Mouse (Mus musculus): Measurements from ENCODE around the gene Ntan1.
"Not testable (repeated sequence)": the region's sequence is repeated elsewhere in the genome, so short reads cannot be mapped to it uniquely, and the experiment has no call there.

The Ntan1 gene

DNA sequence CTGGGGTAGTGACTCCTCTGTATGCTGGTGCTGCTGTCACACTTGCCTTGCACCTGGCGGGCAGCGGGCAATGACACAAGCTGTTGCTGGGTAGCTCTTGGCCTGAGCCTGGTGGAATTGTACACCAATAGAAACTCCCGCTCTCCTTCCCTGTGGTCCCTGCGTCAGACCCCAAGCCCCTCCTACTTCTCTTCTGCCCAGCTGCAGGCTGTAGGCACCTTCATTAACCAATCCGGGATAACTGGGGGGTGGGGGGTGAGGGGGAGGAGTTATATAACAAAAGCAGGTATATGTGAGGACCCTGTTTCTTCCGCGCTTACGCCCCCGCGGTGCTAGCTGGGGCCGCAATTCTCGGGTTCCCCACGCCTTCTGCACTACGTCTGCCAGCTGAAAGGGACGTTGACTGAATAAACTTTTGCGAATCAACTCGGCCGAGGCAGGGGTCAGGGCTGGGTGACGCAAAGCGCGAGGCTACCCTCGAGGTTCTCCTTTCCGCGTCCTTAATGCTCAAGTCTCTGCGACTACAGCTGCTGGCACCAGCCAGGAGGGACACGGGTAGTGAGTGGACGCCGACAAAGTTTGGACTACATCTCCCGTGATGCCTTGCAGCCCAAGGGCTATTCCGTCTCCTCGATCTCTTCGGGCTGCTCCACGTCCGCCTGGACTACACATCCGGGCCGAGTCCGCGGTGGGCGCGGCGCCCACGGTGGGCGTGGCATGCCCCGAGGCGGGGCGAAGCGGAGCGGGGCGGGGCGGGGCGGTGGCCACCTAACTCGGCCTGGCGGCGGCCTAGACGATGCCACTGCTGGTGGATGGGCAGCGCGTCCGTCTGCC lies at the start of gene Ntan1:
Gene Ntan1 (plus strand): TSS at position 286 of the 834 bp plus-strand sequence.
- DNase-seq (ENCODE audit: low spot score): peak; percentile 95

DNA sequence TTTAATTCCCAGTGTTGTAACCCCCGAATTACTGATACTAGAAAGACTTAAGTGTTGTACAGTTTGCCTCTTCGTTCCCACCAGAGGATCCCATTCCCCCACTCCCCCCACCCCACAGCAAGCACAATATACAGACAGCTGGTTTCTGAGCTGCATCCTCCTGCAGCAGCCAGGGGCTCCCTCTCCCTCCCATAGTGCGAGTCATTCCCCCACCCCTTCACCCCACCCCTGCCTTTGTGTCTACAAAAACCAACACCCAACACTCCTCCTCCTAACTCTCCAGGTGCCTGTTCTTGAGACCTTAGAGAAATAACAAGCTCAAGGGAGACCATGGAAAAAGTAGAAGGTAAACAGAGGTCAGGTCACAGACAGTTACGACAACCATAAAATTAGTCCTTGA lies 47.0 kb upstream of the Ntan1 start:
- not testable (repeated sequence) for DNase-seq (ENCODE audit: low spot score)

DNA sequence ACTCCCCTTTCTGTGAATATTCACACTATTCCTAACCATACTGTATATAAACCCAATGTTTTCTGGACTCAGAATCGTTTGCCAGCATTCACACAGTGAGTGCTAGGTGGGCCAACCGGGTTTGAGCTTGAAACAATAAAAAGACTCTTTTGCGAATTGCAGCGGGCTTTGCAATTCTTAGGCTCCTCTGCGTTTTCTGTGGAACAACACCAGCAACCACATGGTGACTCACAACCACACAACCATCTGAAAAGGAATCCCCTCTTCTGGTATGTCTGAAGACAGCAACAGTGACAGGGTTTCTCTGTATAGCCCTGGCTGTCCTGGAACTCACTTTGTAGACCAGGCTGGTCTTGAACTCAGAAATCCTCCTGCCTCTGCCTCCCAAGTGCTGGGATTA lies 46.6 kb upstream of the Ntan1 start:
- not testable (repeated sequence) for DNase-seq (ENCODE audit: low spot score)

DNA sequence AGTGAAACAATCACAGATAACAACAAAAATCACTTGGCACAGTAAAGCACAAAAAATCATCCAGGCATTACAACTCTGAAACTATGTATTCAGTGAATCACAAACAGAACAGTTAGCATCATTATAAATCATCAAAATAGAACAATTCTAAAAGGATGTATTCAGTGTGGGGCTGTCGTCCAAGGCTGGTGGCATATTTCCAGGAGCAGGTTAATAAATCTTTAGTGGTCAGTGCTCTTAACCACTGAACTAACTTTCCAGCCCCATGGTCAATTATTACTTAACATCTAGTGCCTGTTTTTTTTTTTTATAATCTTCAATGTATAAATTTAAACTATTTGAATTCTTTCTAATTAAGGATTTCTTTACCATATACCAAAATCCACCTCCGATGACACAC lies 44.6 kb upstream of the Ntan1 start:
- DNase-seq (ENCODE audit: low spot score): not testable (repeated sequence)

DNA sequence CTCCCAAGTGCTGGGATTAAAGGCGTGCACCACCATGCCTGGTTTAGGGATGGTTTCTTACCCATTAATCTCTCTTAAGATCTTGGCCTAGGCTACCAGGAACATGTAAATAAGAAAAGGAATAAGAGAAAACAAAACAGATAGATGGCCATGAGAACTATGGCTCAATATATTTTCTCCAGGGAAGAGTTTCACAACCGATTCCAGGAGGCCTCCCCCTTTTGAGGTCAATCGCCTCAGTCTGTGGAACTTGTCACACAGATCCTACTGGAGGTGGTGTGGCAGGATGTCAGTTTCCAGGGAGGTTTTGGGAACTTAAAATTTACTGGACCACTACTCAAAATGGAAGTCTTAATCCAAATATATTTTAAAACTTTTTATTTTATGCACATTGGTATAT lies 44.0 kb upstream of the Ntan1 start:
- not testable (repeated sequence) for DNase-seq (ENCODE audit: low spot score)

DNA sequence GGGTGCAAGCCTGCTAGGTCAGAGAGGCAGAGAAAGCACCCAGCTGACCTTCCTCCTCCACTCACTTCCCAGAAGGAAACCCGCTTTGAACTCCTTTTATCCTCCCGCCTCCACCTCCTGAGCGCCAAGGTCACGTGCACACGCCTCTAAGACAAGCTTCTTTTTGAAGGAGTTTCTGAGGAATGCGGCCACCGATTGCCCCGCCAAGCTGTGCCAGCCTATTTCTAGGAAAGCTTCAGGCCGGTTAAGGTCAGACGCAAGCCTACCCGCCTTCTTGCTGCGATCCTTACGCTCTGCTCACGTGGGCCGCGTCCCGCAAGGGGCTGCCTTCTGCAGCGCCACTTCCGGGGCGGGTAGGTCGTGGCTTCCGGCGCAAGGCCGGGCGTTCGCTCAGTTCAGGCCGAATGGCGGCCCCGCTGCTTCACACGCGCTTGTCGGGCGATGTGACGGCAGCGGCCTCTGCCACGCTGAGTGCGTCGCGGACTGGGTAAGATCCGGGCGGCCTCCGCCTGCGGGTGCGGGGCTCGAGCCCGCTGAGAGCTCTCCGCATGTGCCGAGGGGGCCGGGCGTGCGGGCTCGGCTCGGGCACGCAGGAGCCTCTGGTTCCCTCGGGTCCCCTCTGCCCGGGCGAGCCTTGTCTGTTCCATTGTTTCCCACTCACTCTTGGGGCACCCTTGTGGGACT lies 38.1 kb upstream of the Ntan1 start, which contains the start of gene Rrn3:
Gene Rrn3 (plus strand): TSS at position 356 of the 684 bp plus-strand sequence.
- peak; percentile 89 for DNase-seq (ENCODE audit: low spot score)

DNA sequence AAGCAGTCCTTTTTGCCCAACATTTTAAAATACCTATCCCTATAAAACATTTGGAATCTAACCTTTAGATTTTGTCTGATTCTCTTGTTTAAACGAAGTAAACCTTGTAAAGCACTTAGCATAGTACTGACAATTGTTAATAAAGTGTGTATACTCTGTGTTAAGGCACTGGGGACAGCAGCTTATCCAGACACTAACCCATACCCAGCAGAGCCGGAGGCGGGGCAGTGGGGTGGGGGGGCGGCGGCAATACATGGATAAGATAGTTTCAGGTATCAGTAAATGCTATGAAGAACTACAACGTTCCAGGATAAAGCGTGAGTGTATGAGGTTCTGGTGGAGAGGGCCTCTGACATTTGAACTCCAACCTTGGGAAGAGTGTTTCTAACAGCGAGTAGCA lies 37.4 kb upstream of the Ntan1 start:
- peak; percentile 16 for DNase-seq (ENCODE audit: low spot score)

DNA sequence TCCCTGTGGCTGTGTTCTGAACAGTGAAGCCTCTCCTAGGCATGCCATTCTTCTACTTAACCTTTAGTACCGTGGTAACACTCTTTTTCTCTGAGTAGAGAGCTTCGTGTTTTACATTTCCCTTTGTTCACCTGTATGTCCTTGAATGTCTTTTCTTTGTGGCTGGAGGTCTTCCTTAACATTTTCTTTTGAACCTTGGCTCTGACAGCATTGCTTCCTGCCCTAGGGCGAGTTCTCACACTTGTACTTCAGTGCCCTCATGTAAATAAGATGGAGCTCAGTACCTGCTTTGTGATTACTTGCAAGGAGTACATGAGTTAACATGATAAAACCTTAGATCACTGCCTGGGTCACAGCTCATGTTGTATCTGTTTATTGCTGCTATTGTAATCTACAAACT lies 32.7 kb upstream of the Ntan1 start:
- DNase-seq (ENCODE audit: low spot score): no peak

DNA sequence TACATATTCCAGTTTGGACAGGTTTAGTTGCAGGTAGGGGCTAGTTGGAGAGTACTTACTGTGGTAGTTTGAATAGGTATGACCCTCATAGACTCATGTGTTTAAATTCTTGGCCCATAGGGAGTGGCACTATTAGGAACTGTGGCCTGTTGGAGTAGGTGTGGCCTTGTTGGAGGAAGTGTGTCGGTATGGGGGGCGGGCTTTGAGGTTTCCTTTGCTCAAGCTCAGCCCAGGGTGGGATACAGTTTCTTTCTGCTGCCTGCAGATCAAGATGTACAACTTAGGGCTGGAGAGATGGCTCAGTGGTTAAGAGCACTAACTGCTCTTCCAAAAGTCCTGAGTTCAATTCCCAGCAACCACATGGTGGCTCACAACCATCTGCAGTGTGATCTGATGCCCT lies 25.2 kb upstream of the Ntan1 start:
- DNase-seq (ENCODE audit: low spot score): not testable (repeated sequence)

DNA sequence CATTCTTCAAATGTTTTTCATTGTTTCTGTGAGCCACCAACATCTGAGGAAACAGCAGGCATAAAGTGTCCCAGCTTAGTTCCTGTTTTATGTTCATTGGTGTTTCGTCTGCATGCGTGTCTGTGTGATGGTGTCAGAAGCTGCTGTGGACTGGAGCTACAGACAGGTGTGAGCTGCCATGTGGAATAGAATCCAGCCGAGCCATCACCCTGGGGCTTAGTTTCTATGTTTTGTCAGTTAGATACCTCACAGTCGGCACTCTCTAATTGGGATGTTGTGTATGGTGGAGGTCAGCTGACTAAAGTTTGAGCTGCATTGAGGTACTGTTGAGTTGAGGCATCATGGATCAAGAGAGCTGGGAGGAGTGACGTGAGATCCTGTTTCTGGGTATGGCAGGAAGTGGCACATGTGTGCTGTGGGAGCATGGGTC lies 21.9 kb upstream of the Ntan1 start:
- DNase-seq (ENCODE audit: low spot score): no peak

DNA sequence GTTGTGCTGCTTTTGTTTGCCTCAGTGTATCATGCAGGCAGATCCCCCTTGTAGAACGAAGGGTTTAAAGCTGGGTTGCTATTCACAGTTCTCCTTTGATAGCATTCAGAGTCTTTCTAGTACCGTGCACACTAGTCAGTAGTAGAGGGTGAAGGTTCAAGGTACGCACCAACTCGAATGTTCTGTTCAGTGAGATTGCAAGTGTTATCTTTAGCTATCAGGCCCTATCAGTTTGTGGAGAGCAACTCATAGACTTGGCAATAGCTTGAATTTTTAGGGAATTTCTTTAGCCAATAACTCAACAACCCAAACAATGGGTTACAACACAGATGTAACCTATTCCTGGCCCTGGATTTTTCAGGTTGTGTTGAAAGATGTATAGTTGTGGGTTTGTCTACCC lies 17.4 kb upstream of the Ntan1 start:
- DNase-seq (ENCODE audit: low spot score): no peak

DNA sequence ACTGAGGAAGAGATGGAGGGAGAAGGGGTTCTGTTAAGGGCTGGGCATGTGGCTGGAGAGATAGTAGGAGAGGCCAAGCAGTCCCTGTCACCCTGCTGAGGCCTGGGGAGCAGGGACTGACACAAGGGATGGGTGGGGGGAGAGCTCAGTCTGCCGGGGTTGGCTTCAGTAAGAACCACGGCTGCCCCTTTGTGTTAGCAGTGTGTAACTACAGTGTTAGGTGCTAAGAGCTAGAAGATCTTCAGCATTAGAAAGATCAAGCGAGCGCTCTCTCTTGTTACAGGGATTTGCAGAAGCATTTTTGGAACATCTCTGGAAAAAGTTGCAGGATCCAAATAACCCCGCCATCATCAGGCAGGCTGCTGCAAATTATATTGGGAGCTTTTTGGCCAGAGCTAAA lies 14.0 kb upstream of the Ntan1 start:
- DNase-seq (ENCODE audit: low spot score): no peak

DNA sequence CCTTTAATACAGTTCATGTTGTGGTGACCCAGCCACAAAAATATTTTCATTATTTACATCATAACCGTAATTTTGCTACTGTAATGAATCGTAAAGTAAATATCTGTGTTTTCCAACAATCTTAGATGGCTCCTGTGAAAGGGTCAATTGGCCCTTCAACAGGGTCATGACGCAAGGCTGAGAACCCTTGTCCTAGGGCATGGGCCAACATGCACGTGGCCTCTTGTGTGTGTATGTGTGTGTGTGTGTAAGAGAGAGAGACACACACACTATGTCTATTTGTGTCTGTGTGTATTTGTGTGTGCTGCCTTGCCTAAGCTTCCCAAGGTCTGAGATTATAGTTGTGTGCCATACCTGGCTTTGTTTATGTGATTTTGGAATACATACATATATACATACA lies 11.0 kb upstream of the Ntan1 start:
- DNase-seq (ENCODE audit: low spot score): no peak

DNA sequence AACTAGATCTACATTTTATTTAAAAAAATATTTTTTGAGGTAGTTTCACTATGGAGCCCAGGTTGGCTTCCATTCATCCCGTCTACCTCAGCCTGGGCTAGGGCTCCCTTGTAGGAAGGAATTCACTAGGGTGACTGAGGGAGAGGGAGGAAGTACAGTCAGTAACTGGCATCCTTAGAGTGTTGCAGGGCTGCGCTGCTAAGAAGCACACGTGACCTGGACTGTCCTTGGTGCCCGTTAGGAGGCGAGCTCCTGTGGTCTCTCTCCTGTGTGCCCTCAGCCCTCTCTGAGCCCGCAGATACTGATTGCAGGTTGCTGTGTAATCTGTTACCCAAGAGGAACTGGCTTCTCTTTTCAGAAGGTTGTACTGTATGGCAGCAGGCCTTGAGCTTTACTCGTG lies 10.2 kb upstream of the Ntan1 start:
- DNase-seq (ENCODE audit: low spot score): no peak

DNA sequence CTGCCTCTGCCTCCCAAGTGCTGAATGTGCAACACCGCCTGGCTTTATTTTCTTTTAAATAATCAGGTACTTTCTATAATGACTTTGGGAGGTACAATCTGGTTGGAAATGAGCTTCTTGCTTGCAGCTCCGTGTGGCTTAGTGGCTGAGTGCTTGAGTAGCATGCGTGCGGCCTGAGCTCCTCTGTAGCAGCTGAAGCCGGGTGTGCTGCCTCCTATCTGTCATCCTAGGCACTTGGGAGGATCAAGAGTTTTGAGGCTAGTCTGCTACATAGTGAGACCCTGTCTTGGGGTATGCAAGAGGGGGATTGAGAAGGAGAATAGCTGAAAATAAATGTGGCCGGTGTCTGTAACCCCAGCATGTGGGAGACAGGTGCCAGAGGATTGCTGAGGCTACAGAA lies 6.5 kb upstream of the Ntan1 start:
- DNase-seq (ENCODE audit: low spot score): no peak

DNA sequence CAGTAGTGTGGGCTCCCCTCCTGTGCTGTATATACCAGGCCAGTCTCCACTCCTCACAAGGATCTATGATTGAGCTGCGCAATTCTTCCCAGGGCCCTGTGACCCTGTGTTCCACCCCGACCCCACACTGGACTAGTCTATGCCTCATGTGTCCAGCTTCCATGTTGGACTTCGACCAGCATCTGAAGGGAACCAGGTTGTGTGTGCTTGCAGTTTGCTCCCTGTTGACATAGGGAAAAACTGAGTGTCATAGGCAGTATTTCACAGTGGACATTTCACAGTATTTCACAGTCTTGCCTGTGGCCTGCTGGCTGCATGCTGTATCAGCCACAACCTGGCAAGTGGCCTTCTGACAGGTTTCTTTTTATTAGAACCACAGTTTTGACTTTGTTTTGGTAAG lies 5.4 kb upstream of the Ntan1 start:
- no peak for DNase-seq (ENCODE audit: low spot score)

DNA sequence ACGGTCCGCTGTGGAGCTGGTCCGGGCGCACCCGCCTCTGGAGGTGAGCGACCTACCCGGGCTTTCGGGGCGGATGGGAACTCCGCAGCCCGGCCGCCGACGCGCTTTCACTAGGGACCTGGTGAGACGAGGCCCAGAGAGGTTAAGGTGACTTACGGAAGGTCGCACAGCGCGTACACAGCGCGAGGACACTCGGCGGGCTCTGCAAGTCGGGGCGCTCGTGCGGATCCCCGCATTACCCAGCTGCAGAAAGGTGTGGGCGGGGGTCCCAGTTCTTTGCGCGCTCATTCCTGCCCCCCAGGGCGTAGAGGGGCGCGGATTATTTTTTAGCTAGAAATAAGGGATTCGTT lies 724 bp downstream of the Ntan1 start:
- DNase-seq (ENCODE audit: low spot score): no peak

DNA sequence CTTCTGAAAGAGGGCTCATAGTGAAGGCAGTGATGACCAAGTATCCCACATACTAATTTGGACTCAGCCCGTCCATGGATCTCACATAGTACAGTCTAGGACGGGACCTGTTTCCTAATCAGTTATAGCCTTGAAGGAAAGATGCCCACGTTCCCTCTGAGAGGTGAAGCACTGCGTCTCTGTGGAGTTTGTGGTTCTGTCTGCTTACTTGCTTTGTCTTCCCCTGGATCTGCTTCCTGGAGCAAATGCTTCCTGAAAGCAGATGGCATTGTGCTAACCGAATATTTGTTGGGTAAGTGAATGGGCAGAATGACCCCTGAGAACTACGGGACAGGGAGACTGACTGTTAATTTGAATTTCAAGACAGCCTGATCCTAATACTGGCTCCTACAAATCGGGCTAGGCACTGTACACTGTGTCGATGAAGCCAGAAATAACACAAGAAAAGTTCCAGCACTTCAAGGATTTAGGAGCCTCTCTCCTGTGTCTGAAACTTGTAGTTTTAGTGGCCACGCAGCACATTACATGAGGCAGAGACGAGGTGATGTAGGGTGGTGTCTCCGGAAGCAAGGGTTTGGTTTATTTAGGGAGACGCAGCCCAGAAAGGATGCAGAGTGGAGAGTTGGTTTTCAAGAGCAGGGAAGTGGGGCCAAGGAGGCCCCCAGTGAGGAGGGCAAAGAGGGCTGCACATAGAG lies 1.3 kb downstream of the Ntan1 start:
- DNase-seq (ENCODE audit: low spot score): peak; percentile 33

DNA sequence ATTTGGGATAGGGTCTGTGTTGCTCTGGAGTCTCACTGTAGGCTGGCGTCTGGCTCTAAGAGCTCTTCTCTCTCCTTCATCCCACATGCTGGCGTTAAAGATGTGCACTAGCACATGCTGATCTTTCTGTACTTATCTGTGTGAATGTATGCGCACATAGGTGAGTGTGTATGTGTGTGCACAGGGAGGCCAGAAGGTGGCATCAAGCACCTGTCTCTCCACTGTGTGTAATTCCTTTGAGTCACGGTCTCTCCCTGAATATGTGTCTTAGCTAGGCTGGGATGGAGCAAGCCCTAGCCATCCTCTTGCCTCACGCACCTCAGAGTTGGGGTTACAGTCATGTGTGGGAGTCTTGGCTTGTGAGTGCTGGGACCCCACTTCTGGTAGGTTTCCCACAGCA lies 2.1 kb downstream of the Ntan1 start:
- no peak for DNase-seq (ENCODE audit: low spot score)

DNA sequence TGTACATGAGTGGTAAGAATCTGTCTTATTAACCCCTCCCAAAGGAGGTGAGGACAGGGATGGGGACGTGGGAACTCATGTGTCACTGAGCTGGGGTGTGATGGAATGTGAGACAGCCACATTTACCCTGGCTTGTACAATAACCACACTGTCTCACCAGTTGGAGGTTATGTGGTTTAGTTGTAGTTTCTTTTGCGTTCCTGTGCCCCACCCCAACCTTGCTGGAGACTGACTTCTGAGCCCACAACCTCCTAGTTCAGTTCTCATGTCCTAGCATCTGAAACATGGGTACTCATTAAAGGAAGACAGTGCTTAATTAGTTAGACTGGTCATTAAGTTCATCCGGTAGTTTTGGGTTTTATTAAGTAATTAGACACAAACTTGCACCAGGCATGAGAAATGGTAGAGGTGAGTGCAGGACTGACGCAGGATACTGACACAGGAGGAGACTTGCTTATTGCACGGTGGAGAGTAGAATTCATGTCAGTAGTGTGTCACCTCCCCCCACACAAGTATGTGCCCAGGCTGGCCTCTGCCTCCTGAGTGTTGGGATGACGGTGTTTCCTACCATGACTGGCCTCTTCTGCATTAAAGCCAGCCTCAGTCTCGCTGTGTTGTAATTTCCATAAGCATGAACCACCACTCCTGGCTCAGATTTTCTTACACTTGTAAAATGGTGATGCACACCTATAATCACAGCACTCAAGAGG lies 7.3 kb downstream of the Ntan1 start:
- no peak for DNase-seq (ENCODE audit: low spot score)

DNA sequence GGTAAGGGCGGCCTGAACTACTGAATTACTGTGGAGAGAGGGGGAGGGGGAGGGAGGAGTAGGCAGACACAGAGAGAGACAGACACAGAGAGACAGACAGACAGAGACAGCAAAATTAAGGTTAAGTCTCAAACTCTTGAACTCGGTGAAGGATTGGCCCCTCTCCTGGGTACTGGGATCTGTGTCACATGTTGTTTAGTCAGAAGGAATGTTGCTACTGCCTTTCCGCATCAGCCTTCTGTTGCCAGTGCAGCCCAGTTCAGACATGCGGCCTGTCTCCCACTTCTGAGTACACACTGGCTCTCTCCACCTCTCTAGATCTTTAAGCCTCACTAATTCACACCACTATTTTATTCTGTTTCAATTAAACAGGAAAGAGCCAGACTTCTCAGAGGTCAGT lies 7.9 kb downstream of the Ntan1 start:
- no peak for DNase-seq (ENCODE audit: low spot score)

DNA sequence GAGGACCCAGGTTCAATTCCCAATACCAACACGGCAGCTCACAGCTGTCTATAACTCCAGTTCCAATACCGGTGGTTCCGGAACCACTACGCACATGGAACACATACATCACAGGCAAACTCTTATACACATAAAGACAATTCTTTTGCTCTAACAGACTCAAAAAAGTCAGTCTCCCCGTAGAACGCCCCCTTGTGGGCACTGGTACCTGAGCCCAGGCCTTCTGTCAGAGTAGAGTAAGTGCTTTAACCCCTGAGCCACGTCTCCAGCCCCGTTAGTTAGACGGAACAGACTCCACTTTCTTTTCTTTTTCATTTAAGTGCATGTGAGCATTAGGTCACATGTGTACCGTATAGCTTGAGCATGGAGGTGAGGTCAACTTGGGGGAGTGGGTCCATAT lies 11.8 kb downstream of the Ntan1 start:
- DNase-seq (ENCODE audit: low spot score): no peak
